In genomic region chr11:7296252-7296651, GRCm38 (mm10) we compare ENCODE assay signal across 17 mouse cellular contexts.
"Had no signal": no experiment of that assay in that cellular context is flagged by ENCODE, and none has a peak within 500 bp of the region (broad histone marks: within the 10 kb centered on the region; RNA-seq: fewer than 3 reads in every experiment).

No protein-coding gene starts in this region.

- H3K9ac ChIP-seq: neural tube, embryonic 12.5 days; neural tube, embryonic 13.5 days; neural tube, embryonic 15.5 days; stomach, embryonic 15.5 days had no signal

- H3K36me3 ChIP-seq: neural tube, embryonic 12.5 days; neural tube, embryonic 13.5 days; neural tube, embryonic 15.5 days; stomach, embryonic 15.5 days had no signal

- DNase-seq: retina, postnatal 1 day; right cerebral cortex, adult 18-20 months; right cerebral cortex, postnatal 14 days; right cerebral cortex, postnatal 25 days; right cerebral cortex, postnatal 4 days; spleen, adult 18-20 months; thymus, adult 18-20 months; thymus, adult 2 months; thymus, postnatal 14 days; thymus, postnatal 25 days; thymus, postnatal 36 days; thymus, postnatal 4 days had no signal

- H3K27me3 ChIP-seq: neural tube, embryonic 12.5 days; neural tube, embryonic 13.5 days; neural tube, embryonic 15.5 days; stomach, embryonic 15.5 days had no signal

- H3K4me1 ChIP-seq: neural tube, embryonic 12.5 days; neural tube, embryonic 13.5 days; neural tube, embryonic 15.5 days; stomach, embryonic 15.5 days had no signal

- H3K9me3 ChIP-seq: neural tube, embryonic 12.5 days; neural tube, embryonic 13.5 days; neural tube, embryonic 15.5 days; stomach, embryonic 15.5 days had no signal

- H3K4me3 ChIP-seq: neural tube, embryonic 12.5 days; neural tube, embryonic 13.5 days; neural tube, embryonic 15.5 days; stomach, embryonic 15.5 days had no signal

- H3K4me2 ChIP-seq: neural tube, embryonic 12.5 days; neural tube, embryonic 13.5 days; neural tube, embryonic 15.5 days; stomach, embryonic 15.5 days had no signal

- H3K27ac ChIP-seq: neural tube, embryonic 12.5 days; neural tube, embryonic 13.5 days; neural tube, embryonic 15.5 days; stomach, embryonic 15.5 days; stomach, postnatal 0 days had no signal
